Mouse (Mus musculus): ENCODE measurements around the gene Ak8. TPM values are rescaled to one million over a fixed set of nuclear protein-coding genes. Genes with fewer than 3 reads are reported as not detected.
A peak's percentile ranks its signal among the peaks of the same experiment; 100 is the strongest.

The Ak8 gene
- total and polyA plus RNA-seq, 3 experiments: 1.5 to 2.6 TPM; not detected in 1

DNA sequence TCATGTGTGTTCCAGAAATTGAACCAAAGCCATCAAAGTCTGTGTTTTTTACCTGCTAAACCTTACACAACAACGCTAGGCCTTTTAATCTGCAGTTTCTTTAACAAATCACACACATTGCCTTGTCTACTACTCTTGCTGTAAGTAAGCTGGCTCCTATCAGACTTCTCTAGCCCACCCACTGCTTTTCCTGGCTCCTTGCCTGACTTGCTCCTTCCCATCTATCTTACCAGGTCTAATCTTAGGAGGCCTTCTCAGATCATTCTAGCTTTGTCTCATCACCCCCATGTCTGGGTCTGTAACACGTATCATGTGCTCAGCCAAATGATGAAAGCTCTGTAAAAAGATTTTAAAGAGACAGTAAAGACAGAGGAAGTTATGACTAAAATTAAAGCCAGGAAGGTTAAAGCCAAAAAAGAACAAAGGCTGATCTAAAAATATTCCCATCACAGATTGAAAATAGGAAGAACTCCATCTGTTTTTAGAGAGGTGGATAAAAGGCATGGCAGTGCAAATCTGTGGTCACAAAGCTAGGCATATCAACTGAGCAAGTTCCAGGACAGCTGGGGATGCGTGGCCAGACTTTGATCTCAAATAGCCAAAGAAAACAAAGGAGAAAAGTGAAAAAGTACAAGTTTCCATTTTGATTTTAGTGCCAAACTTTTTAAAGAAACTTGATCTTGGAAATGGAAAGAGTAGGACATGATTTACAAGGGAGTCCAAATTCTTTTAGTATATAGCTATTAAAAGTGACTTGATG lies 136.4 kb downstream of the Ak8 start:
- peaks cover 17 to 26% of the 10 kb centered on the region in 2 experiments for H3K36me3 ChIP-seq (ENCODE audit: control insufficient read depth in 1 of 2, insufficient read depth in 2 of 2, low read length in 2 of 2)
- peak; percentile 34 for DNase-seq (ENCODE audit: low read depth, low spot score)
- no peak for TF ChIP-seq POLR2AphosphoS2 (IDR thresholded peaks at IDR 0.05; ENCODE audit: low read length)
- no peak for TF ChIP-seq UBTF (IDR thresholded peaks at IDR 0.05; ENCODE audit: borderline replicate concordance, insufficient read depth, low read depth, low read length)
- TF ChIP-seq NELFE (IDR thresholded peaks at IDR 0.05; ENCODE audit: low read depth, low read length): no peak
- no peak for TF ChIP-seq ZKSCAN1 (IDR thresholded peaks at IDR 0.05; ENCODE audit: low read depth, low read length)
- TF ChIP-seq GABPA (IDR thresholded peaks at IDR 0.05; ENCODE audit: low read depth, low read length): no peak
- TF ChIP-seq EP300 (IDR thresholded peaks at IDR 0.05; ENCODE audit: low read depth in 1 of 2, low read length in 2 of 2): no peak
- TF ChIP-seq CHD2 (IDR thresholded peaks at IDR 0.05; ENCODE audit: low read length): no peak
- no peak for TF ChIP-seq MXI1 (IDR thresholded peaks at IDR 0.05; ENCODE audit: low read depth, low read length)
- TF ChIP-seq TAL1 (IDR thresholded peaks at IDR 0.05; ENCODE audit: low read length): no peak
- TF ChIP-seq TCF12 (IDR thresholded peaks at IDR 0.05; ENCODE audit: low read depth, low read length): no peak
- no peak for TF ChIP-seq USF2 (IDR thresholded peaks at IDR 0.05; ENCODE audit: borderline replicate concordance in 1 of 2, insufficient read depth in 1 of 2, low read depth in 1 of 2, low read length in 2 of 2)
- TF ChIP-seq ETS1 (IDR thresholded peaks at IDR 0.05; ENCODE audit: low read depth, low read length): no peak
- TF ChIP-seq MYC (IDR thresholded peaks at IDR 0.05; ENCODE audit: low read depth, low read length): no peak
- no peak for TF ChIP-seq E2F4 (IDR thresholded peaks at IDR 0.05; ENCODE audit: borderline replicate concordance, low read depth, low read length)
- H3K9me3 ChIP-seq (replicated peaks; ENCODE audit: insufficient read depth, low read length): no peaks in the 10 kb centered on the region
- H3K4me3 ChIP-seq (ENCODE audit: control insufficient read depth in 1 of 2, insufficient read depth in 1 of 2, low read depth in 2 of 2, low read length in 2 of 2): no peak overlapping the region
- H3K4me1 ChIP-seq (ENCODE audit: control insufficient read depth in 1 of 2, insufficient read depth in 2 of 2, low read length in 2 of 2): peaks cover 1 to 10% of the 10 kb centered on the region in 2 experiments; a peak in 3 of 4 replicates
- H3K9ac ChIP-seq (ENCODE audit: control insufficient read depth, low read depth, low read length, poor library complexity, severe bottlenecking): no peak overlapping the region
- H3K27me3 ChIP-seq (ENCODE audit: control insufficient read depth in 1 of 2, insufficient read depth in 2 of 2, low read length in 2 of 2): no peaks in the 10 kb centered on the region
- peaks cover 75% of the 10 kb centered on the region for H3K79me2 ChIP-seq (ENCODE audit: control insufficient read depth, insufficient read depth, low read length, poor library complexity)
- no peak overlapping the region for H3K27ac ChIP-seq (ENCODE audit: control insufficient read depth, low read depth, low read length)

DNA sequence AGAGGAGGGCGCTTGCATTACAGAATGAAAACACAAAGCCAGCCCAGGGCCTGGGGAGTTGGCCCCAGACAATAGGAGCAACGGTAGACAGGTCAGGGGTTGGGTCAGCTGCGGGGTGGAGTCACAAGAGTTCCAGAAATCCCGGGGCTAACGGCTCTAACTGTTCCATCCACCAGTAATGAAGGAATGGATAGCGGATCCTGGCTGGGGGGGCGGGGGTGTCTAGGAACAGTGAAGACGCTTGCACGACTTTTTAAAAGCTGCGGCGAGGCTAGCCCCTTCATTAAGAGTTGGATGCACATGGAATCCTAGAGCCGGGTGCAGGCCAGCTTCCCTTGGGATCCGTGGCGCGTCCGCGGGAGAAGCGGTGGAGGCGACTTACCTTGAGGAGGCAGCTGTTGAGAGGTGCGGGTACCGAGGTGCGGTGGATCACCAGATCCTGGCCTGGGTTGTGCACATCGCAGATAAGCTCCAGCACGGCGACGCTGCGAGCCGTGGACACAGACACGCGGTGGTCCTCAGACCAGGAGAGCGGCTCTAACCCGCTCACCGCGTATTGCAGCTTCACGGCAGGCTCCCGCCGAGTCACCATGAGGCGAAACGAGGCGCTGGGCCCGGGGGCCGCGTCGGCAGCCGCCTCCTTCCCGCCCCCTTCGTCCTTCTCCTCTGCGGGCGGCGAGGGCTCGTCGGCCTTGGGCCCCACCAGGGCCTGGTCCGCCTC lies 139.7 kb downstream of the Ak8 start:
- Histone ChIP-seq H3K36me3 (ENCODE audit: control insufficient read depth in 1 of 2, insufficient read depth in 2 of 2, low read length in 2 of 2) (peaks cover 10 to 37% of the 10 kb centered on the region in 2 experiments), H3K79me2 (ENCODE audit: control insufficient read depth, insufficient read depth, low read length, poor library complexity) (peaks cover 76% of the 10 kb centered on the region), H3K27me3 (ENCODE audit: control insufficient read depth in 1 of 2, insufficient read depth in 2 of 2, low read length in 2 of 2) (no peaks in the 10 kb centered on the region), H3K9ac (ENCODE audit: control insufficient read depth, low read depth, low read length, poor library complexity, severe bottlenecking) (peak overlapping the region; percentile 92), H3K4me1 (ENCODE audit: control insufficient read depth in 1 of 2, insufficient read depth in 2 of 2, low read length in 2 of 2) (peaks cover 5 to 17% of the 10 kb centered on the region in 2 experiments; a peak in 3 of 4 replicates), H3K27ac (ENCODE audit: control insufficient read depth, low read depth, low read length) (peak overlapping the region; percentile 59), H3K9me3 (replicated peaks; ENCODE audit: insufficient read depth, low read length) (no peaks in the 10 kb centered on the region), H3K4me3 (ENCODE audit: control insufficient read depth in 1 of 2, insufficient read depth in 1 of 2, low read depth in 2 of 2, low read length in 2 of 2) (peak overlapping the region; percentile 73 to 96)
- no peak for DNase-seq (ENCODE audit: low read depth, low spot score)
- TF ChIP-seq GATA1 (IDR thresholded peaks at IDR 0.05; ENCODE audit: low read depth, low read length): no peak
- TF ChIP-seq EP300 (IDR thresholded peaks at IDR 0.05; ENCODE audit: low read depth in 1 of 2, low read length in 2 of 2): no peak; a peak in 1 of 4 replicates
- no peak for TF ChIP-seq MXI1 (IDR thresholded peaks at IDR 0.05; ENCODE audit: low read depth, low read length)
- no peak for TF ChIP-seq NELFE (IDR thresholded peaks at IDR 0.05; ENCODE audit: low read depth, low read length)
- no peak for TF ChIP-seq ETS1 (IDR thresholded peaks at IDR 0.05; ENCODE audit: low read depth, low read length)
- no peak for TF ChIP-seq CTCF (IDR thresholded peaks at IDR 0.05 in 2 of 3, conservative IDR thresholded peaks at IDR 0.05 in 1 of 3; ENCODE audit: control insufficient read depth in 1 of 3, insufficient read depth in 1 of 3, low read depth in 2 of 3, low read length in 3 of 3, poor library complexity in 1 of 3, severe bottlenecking in 1 of 3)
- no peak for TF ChIP-seq MAFK (IDR thresholded peaks at IDR 0.05; ENCODE audit: borderline replicate concordance, low read depth, low read length)
- TF ChIP-seq CHD2 (IDR thresholded peaks at IDR 0.05; ENCODE audit: low read length): no peak
- TF ChIP-seq CHD1 (IDR thresholded peaks at IDR 0.05; ENCODE audit: low read depth, low read length): 0 out of 2 replicates have a peak, but pooled peaks have one; percentile 35
- TF ChIP-seq KAT2A (conservative IDR thresholded peaks at IDR 0.05; ENCODE audit: low read depth, low read length): no peak
- no peak for TF ChIP-seq E2F4 (IDR thresholded peaks at IDR 0.05; ENCODE audit: borderline replicate concordance, low read depth, low read length)
- TF ChIP-seq GABPA (IDR thresholded peaks at IDR 0.05; ENCODE audit: low read depth, low read length): no peak
- no peak for TF ChIP-seq MEF2A (IDR thresholded peaks at IDR 0.05; ENCODE audit: extremely low read depth, insufficient replicate concordance, low read depth, low read length, poor library complexity, severe bottlenecking)
- TF ChIP-seq ELF1 (IDR thresholded peaks at IDR 0.05; ENCODE audit: low read depth, low read length): no peak
- no peak for TF ChIP-seq ZKSCAN1 (IDR thresholded peaks at IDR 0.05; ENCODE audit: low read depth, low read length)
- TF ChIP-seq USF2 (IDR thresholded peaks at IDR 0.05; ENCODE audit: borderline replicate concordance in 1 of 2, insufficient read depth in 1 of 2, low read depth in 1 of 2, low read length in 2 of 2): no peak
- 0 out of 2 replicates have a peak, but pooled peaks have one; percentile 46 for TF ChIP-seq MAZ (IDR thresholded peaks at IDR 0.05; ENCODE audit: low read depth, low read length)
- TF ChIP-seq USF1 (IDR thresholded peaks at IDR 0.05; ENCODE audit: low read depth, low read length): no peak
- peak; percentile 61; the same call in 1 of the 2 replicates for TF ChIP-seq MYB (IDR thresholded peaks at IDR 0.05; ENCODE audit: low read depth, low read length)
- no peak for TF ChIP-seq JUND (IDR thresholded peaks at IDR 0.05; ENCODE audit: low read depth, low read length)
- no peak for TF ChIP-seq ZC3H11A (IDR thresholded peaks at IDR 0.05; ENCODE audit: low read depth, low read length)
